Mouse (Mus musculus) cerebellum, postnatal 36 days (tissue): ENCODE results near the gene Elf5.

Source experiments
- DNase-seq, 2 experiments: peaks; one replicate each; pipeline ENCODE4 v3.0.0; 2021 to 2022; ENCODE audit warnings: mixed read lengths in 2 of 2

The Elf5 gene

GRCm38 (mm10) chr2:103477456-103477855 lies 66.0 kb downstream of the Elf5 start:
- DNase-seq, result no peak

DNA sequence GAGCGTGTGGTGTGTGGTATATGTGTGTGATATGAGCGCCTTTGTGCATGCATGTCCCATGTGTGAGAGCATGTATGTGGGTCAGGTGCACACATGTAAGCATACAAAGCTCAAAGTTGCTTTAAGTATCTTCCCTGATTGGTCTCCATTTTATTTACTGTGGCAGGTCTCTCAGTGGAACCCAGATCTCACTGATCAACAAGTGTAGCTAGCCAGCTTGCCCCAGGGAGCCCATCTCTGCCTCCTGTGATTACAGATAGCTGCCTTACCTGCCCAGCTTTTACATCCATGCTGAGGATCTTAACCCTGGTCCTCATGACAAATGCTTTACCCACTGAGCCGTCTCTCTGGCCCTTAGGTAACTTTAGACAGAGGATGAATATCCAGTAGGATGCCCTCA lies 66.8 kb downstream of the Elf5 start:
- no peak for DNase-seq

GRCm38 (mm10) chr2:103480240-103480639 lies 68.8 kb downstream of the Elf5 start:
- no peak for DNase-seq

GRCm38 (mm10) chr2:103480871-103481270 lies 69.4 kb downstream of the Elf5 start:
- DNase-seq, result no peak

- DNase-seq, result no peak
Observed at GRCm38 (mm10) chr2:103481314-103482231, 70.1 kb downstream of the Elf5 start.

GRCm38 (mm10) chr2:103483289-103483985 lies 71.9 kb downstream of the Elf5 start:
- DNase-seq, result no peak

DNA sequence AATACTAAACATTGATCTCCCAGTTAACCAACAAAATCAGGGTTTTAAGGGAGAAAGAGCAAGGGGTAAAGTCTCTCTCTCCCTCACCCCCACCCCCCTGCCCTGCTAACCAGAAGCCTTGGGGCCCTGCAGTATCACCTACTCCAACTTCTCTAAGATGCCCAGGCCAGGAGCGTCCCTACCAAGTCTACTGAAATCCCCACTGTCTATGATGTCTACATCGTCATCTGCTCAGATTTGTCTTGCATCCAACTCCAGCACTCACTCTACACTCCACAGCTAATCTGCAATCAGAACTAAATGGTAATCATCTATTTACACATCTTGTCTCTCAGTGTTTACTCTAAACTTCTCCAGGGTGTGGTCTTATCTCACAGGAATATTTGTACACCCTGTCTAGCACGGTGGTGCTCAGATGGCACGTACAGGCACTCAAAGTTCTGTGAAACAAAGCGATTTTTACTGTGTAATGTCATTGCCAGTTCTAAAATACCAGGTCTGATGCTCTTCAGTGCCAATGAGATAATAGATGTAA lies 72.6 kb downstream of the Elf5 start:
- DNase-seq, result no peak

GRCm38 (mm10) chr2:103484617-103485401 lies 73.3 kb downstream of the Elf5 start, which contains the start of gene Cat:
TSS of gene Cat (minus strand) at chr2:103485160.
- peak; percentile 93 to 94 for DNase-seq

DNA sequence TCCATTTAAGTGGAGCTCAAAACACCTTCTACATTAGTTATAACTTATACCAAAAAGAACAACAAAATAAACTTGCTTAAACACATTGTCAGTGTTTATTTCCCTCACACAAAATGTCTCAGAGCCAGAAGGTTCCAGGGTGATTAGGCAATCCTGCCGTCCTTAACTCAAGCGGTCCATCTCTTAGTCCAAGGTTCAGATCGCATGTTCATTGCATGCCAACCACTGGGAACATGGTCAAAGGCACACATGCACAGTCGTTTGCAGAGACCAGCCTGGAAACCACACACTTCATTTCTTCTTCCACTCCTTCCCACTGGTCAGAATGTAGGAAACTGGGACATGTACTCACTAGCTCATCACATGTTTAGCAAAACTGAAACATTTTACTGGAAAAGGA lies 81.0 kb downstream of the Elf5 start:
- no peak for DNase-seq

DNA sequence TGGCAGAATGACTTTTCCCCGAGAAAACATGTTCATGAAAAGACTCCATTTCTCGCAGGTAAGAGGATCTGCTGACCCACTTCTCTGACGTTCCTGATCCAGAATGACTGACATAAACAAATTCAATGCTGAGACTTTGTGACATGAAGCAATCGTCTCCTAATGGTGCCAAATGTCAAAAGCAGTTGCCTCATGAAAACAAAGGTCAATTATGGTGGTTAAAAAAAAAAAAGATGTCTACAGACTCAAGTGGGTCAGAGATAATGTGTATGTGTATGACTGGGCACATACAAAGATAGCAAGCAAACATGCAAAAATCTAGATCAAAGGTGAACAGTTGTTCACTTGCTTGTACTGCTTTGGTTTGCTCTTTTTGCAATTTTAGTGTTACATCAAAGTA lies 82.3 kb downstream of the Elf5 start:
- DNase-seq, result no peak

DNA sequence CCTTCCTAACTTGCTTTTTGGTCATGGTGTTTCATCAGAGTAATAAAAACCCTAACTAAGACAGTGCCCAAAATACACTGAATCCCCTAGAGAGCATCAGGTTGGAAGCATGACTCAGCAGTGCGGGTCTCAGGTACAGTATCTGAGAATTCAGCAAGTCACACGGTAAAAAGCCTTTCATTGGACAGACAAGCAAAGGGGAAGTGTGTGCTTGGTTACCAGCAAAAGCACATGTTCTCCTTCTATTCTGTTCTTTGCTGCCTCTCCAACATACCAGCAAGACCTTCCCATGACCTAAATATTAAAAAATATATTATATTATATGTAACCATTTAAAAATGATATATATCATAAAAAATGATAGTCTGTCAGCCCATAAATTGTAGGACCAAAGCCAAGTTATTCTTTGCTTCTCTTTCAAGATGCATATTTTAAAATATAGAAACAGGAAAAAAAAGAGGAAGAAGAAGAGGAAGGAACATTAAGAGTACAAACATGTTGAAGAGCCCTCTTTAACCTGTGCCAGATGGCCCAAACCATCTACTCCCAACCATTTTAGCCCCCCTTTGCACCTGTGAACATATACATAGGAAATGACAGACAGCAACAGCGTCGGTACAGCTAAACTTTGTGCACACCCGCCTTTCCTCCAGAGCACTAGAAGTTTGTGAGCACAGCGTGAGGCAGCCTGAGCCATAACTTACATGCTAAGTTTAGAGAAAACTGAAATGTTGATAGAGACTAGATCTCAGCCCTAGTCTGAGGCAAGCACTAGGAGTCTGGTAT lies 84.3 kb downstream of the Elf5 start:
- no peak for DNase-seq
